Mouse (Mus musculus) ES-E14 (cell line): ENCODE measurements around the gene Sema4f.

Experiments used
- ZC3H11A ChIP-seq: IDR thresholded peaks from 2 replicates; pipeline ENCODE4 v1.6.1; 2012; ENCODE audit warnings: low read depth, mild to moderate bottlenecking, inconsistent platforms, low read length, borderline replicate concordance
- ZNF384 ChIP-seq: IDR thresholded peaks from 2 replicates; pipeline ENCODE4 v1.6.1; 2012; ENCODE audit warnings: low read depth, low read length, inconsistent platforms

DNA sequence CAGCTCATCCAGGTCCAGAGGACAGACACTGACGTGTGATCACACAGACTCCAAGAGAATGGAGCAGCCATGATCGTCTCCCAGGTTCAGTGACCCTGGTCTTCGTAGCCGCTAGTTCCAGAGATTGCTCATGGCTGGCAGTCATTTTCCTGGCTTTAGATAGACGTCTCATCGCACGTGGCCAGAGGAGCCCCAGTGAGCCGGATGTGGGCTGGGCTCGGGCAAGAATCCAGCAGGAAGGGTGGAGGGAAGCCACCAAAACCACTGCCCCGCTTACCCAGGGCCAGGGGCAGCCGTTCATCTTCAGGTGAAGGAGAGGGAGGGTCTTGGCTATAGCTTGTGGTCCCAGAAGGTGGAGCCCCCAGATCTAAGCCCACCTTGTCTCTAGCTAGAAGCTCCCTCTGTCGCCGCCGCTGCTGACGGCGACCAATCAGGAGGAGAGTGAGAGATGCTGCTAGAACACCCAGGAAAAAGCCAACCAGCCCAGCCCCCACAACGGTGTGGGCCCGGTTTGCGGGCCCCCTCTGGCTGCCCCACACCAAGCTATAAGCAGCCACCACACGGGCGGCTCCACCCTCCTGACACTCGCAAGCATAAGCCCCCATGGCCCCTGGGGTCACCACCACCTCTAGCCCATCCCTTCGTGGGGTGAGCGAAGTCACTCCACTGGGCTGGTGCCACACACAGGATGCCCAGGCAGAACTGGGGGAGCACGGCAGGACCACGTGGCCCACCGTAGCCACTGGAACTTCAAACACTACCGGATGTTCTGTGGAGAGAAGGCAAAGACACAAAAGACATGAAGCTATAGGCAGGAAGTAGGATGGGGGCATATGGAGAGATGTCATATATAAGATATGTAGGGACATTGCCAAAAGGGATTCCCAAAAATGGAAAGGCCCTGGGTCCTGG lies 26.0 kb downstream of the Sema4f start:
- TF ChIP-seq ZNF384 (no peak), ZC3H11A (no peak)
